Mouse (Mus musculus) Patski (cell line): ENCODE measurements around the gene Foxa2. TPM values are rescaled to one million over a fixed set of nuclear protein-coding genes. Genes with fewer than 3 reads are reported as not detected.

ENCODE experiments used
- ATAC-seq: fragments of 100-300 bp; one replicate; pipeline ENCODE4 v1.8.0; 2021
- CTCF ChIA-PET: fragments of 350-600 bp; sonication (Branson Sonifier 250); formaldehyde crosslinking; loops from one replicate; lab custom pipeline; 2022; ENCODE audit warnings: inconsistent platforms; lab: Charles Lee
- POLR2A ChIA-PET: fragments of 350-600 bp; sonication (Branson Sonifier 250); formaldehyde crosslinking; loops from one replicate; lab custom pipeline; 2022; ENCODE audit warnings: antibody characterized with exemption, inconsistent platforms; lab: Charles Lee
- DNase-seq: peaks from one replicate; pipeline ENCODE4 v3.0.0-alpha.2; 2011; ENCODE audit warnings: low read depth, low spot score
- H3K27me3 ChIP-seq: fragments of 371-371 bp; one replicate; pipeline ENCODE4 v1.5.1; 2021
- CTCF ChIP-seq: fragments of 100-300 bp; IDR thresholded peaks from one replicate; pipeline ENCODE4 v1.5.1; 2021
- in situ Hi-C: fragments of 300-500 bp; cut with MboI; formaldehyde crosslinking; loops from 3 replicates; pipeline ENCODE4 v1.11.1; 2018; ENCODE audit warnings: low pct_unique_long_range_greater_than_20kb, mixed read lengths
- polyA plus RNA-seq: library from polyadenylated mRNA; unstranded; gene quantifications from one replicate; pipeline ENCODE4 v1.2.3, GENCODE M21; 2021

The Foxa2 gene
- polyA plus RNA-seq, 1 experiment from 2014 or later, result 3.0 TPM

DNA sequence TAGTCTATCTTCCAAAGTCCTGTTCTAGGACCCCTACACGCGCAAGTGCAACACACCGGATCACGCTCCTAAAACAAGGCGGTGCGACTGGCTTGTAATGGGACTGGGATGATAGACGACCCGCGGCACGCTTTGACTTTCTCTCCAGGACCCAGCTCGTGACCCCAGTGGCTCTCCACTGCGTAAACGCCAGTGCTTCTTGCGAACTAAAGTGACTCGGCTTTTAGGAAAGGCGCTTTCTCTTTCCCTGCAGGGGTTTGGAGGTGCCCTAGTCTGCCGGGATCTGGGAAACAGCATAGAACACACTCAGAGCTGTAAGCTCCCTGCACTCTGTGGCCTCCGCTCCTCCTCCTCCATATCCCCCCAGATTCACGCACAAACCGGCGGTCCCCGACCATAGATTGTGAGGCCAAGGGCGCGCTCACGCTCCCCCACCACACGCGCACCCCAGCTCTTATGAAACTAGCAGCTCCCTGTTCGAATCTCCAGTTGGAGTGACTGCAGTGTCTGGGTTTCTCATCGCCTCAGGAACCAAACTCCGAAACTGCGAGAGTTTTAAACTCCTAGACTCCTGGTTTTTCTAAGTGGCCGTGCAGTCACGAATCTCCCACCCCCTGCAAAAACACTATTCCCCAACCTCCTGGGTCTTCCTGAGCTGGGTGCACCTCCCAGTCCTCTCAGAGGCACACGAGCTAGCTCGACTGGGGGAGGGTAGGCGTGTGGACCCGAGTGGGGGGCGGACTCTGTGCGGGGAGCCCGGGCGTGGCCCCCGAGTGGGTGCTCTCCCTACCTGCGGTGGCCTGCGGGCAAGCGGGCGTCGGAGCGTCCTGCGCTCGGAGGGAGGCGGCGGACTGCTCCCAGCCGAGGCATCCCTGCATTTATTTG is 7.2 kb downstream of the Foxa2 start:
- DNase-seq (no peak), ATAC-seq (no peak)
- in situ Hi-C loops, result loop anchor here (10.0 kb wide), 1 partner anchor 195 kb away; no protein-coding TSS in a partner anchor
- TF ChIP-seq CTCF, result no peak
- peaks cover 56% of the 10 kb centered on the region for H3K27me3 ChIP-seq
- ChIA-PET POLR2A (no interaction called here), CTCF (interaction anchor here (0.7 kb wide), 1 partner anchor 8 kb away, joined by 3 read pairs; no protein-coding TSS in a partner anchor)

DNA sequence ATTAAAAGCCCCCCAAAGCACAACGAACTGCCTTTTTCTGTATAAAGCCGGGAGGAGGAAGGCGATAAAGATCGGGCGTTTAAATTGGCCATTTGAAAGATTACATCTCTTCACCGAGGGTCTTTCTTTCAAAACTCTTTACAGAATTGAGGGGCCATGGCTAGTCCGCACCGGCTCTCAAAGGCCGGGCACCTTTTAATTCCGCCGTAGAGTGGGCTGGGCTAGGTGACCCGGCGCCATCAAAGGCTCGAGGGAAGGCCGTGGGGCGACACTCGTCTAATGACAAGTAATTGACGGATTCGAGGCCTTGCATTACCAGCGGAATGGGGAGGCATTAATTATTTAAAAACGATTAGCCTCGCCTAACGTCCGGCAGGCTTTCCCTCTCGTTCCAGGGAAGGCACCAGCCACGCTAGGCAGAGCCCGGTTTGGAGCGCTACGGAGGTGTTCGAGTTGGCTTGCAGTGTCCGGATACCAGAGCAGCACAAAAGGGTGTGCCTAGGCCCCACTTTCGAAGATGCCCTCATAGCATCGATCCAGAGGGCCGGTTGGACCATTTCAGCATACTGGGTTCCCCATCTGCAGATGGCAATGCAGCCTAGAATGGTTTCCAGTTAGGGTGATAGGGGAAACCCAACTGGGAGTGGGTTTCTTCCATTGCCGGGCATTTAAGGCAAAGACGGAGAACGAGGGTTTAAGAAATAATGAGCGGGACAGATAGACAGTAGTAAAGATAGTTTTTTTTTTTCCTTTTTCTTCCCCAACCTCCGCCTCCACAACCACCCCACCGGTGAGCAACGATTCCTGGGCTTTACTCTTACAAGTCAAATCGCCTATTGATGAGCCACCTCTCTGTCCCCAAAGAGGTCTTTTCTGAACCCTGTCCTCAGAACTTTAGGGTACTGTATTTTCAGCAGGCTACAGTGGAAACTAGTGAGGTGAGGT is 8.1 kb downstream of the Foxa2 start:
- ATAC-seq (no peak), DNase-seq (no peak)
- POLR2A ChIA-PET, result no interaction called here
- peaks cover 55% of the 10 kb centered on the region for H3K27me3 ChIP-seq
- CTCF ChIA-PET, result no interaction called here
- TF ChIP-seq CTCF, result no peak
- in situ Hi-C loops, result no loop called here

DNA sequence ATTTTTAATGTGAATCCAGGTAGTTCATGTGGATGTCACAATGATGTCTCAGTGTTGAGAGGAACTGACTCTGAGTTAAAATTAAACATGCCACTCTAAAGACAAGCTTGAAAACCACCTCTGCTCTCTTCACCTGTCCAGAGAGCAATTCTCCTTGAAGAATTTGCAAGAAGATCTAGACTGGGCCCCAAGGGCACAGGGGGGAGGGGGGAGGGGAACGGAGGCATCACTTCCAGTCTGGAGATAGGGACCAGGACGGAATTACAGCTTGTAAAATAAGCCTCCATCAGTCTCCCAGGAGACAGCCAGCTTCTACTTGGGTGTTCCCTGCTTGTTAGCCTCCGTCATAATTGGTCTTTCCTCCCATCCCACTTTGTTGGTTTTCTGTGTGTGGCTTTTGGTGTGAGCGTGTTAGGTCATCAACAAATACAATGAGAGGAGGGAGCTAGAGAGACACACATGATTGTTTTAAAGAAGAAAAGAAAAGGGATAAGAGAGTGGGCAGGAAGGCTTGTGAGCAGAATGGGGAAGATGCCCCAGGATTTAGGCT is 10.1 kb downstream of the Foxa2 start:
- H3K27me3 ChIP-seq, result peaks cover 58% of the 10 kb centered on the region
- ATAC-seq (no peak), DNase-seq (no peak)
- ChIA-PET POLR2A (no interaction called here), CTCF (no interaction called here)
- TF ChIP-seq CTCF, result no peak
- in situ Hi-C loops, result no loop called here

DNA sequence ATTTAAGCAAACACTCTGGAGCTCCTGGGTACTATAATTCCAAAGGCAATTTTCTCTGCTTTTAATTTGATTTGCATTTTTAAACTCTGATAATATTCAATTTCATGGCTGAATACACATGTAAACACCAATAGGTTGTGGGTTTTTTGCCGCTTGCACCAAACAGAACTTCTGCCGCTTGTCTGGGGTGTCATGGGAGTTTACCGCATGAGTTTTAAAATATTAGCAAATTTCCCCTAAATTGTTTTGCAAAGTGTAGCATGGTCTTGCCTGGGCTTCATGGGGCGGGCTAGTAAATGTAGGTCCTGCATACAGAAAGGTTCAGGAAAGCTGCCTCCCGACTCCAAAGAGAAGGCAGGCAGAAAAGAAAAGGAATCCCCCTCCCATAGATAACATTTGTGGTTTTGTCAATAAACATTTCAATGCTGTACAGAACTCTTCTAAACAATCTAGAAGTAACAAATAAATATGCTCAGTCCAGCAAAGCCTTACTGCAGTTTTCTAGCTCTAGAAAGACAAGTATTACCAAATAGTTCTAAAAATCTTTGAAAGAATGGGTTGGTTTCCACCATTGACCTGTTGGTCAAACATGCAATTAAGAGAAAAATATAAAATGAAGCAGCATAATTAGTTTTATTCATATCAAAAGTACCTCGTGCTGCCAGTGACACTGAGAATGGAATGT is 15.6 kb downstream of the Foxa2 start:
- CTCF ChIA-PET, result no interaction called here
- ATAC-seq (no peak), DNase-seq (no peak)
- H3K27me3 ChIP-seq, result peaks cover 46% of the 10 kb centered on the region
- POLR2A ChIA-PET, result no interaction called here
- in situ Hi-C loops, result no loop called here
- no peak for TF ChIP-seq CTCF

DNA sequence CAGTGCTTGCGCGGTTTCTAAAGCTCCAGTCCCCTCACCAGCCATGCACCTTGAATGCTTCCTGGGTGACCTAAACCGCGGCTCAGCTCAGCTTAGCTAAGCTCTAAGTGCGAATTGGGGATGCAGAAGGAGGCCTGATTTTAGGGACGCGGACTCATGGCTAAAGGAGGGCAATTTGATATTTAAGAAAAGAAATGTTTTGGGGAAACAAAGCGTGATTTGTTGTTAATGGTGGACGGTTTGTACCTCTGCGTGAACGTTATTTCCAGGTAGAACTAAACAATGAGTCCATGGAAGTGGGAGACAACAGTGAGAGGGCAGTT is 16.2 kb downstream of the Foxa2 start:
- POLR2A ChIA-PET, result no interaction called here
- H3K27me3 ChIP-seq, result peaks cover 41% of the 10 kb centered on the region

DNA sequence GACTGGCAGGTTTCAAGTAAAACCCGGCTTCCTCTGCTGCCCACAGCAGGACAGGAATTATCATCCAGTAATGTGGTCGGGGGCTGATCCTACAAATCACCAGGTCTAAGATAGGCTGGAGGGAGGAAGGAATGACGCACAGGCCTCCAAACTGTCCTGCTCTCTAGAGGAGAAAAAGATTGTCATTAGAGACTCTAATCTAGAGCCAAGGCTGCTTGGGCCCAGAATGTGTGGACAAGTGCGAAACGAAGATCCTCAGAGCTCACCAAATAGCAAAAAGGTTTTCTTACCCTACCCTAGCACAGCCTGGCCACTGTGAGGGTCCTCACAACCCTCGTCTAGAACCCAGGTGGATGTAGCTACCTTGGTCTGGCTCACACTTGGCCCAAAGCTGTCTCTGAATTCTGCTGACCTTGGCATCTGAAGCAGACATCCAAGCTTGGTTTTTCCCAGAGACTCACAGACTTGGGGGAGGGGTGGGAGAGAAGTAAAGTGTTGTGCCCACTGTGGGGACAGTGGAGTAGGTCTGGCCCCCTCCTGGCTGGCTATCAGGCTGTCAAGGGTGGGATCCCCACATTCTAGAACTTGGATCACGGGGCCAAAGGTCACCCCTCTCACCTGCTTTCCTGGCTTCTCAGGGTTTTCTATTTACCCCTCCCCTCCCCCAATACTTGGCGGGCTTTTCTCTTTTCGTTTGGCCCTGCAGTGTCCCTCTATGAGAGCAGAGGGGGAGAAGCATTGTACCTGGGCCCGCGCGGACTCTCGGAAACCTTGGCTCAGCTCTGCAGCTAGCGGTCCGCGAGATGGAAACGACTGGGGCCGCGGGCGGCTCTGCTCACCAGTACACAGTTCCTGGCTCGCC is 16.8 kb downstream of the Foxa2 start:
- in situ Hi-C loops, result no loop called here
- ChIA-PET CTCF (interaction anchor here (1.3 kb wide), 1 partner anchor 25 kb away, joined by 3 read pairs; no protein-coding TSS in a partner anchor), POLR2A (no interaction called here)
- peaks cover 41% of the 10 kb centered on the region for H3K27me3 ChIP-seq
- TF ChIP-seq CTCF, result no peak
- no peak for ATAC-seq
- no peak for DNase-seq

More for the DNA sequence above, 16.2 kb downstream of the Foxa2 start:
- CTCF ChIA-PET, result no interaction called here
- TF ChIP-seq CTCF, result no peak
- no peak for DNase-seq
- in situ Hi-C loops, result no loop called here
- ATAC-seq, result no peak

DNA sequence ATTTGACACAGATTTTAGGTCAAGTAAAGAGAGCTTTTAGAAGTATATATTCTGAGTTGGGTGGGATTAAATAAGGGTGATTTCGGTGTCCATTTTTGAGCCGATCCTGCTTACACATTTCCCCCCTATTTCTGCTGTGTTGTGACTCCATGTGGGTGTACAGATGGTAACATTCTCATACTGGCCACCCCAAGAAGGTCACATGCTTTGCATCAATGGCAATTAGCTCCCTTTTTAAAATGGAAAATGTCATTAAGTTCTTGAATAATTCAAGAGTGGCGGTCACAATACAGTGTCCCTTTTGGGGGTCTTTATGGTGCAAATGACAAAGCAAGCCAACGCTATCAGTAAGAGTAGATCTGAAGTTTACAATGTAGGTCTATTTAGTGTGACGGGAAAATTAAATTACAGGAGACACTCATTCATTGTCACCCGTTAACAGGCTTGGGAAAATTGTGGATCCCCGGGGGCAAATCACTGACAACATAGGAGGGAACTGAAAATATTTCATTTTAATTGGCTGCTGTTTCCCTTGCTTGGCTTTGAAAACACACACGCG is 17.6 kb downstream of the Foxa2 start:
- H3K27me3 ChIP-seq, result peaks cover 34% of the 10 kb centered on the region
- no peak for TF ChIP-seq CTCF
- DNase-seq, result no peak
- no peak for ATAC-seq
- POLR2A ChIA-PET, result interaction anchor here (0.6 kb wide), 1 partner anchor 93 kb away, joined by 4 read pairs; no protein-coding TSS in a partner anchor
- in situ Hi-C loops, result no loop called here
- CTCF ChIA-PET, result interaction anchor here (1.3 kb wide), 1 partner anchor 24 kb away, joined by 3 read pairs; no protein-coding TSS in a partner anchor

DNA sequence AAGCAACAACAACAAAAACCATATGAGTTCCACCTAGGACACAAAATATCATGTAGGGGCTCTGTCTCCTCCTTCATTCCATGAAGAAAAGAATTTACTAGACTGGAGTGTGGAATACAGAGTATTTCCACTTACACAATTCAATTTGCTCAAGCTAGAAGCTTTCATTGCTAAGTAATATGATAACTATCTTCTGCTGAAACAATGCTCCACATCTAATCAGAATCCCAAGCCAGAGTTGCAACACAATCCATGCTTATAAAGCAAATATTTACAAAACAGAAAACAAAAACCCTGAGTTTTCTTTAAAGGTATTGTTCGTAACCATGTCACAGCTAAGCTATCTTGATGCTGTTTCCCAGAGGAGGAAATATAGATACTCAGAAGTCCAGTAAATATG is 20.4 kb downstream of the Foxa2 start:
- ATAC-seq (no peak), DNase-seq (no peak)
- peaks cover 31% of the 10 kb centered on the region for H3K27me3 ChIP-seq
- CTCF ChIA-PET, result no interaction called here
- no peak for TF ChIP-seq CTCF
- in situ Hi-C loops, result no loop called here
- POLR2A ChIA-PET, result no interaction called here

DNA sequence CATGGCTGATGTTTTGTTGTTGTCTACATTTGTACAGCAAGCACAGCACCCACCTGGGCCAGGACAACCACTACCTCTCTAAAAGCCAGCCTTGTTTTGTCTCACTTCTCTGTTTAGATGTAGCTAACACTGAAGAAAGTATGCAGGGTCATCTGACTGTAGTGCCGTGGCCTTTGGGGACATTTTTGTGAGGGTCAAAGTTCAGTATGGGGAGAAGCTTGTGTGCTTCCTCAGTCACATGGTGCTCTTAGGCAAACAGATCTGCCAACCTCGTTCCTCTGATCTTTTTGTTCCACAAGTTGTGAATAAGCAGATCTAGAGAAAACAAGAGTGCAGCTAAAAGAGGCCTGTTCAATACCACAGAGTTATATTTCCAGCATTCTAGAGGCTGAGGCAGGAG is 21.3 kb downstream of the Foxa2 start:
- POLR2A ChIA-PET, result no interaction called here
- in situ Hi-C loops, result no loop called here
- TF ChIP-seq CTCF, result no peak
- ATAC-seq, result no peak
- CTCF ChIA-PET, result no interaction called here
- DNase-seq, result no peak
- H3K27me3 ChIP-seq, result peaks cover 31% of the 10 kb centered on the region
